Mouse (Mus musculus): ENCODE measurements around the gene Klrg1. TPM values are rescaled to one million over a fixed set of nuclear protein-coding genes. Genes with fewer than 3 reads are reported as not detected.

Klrg1 gene
- polyA plus RNA-seq, 1 experiment from 2014 or later: not detected

DNA sequence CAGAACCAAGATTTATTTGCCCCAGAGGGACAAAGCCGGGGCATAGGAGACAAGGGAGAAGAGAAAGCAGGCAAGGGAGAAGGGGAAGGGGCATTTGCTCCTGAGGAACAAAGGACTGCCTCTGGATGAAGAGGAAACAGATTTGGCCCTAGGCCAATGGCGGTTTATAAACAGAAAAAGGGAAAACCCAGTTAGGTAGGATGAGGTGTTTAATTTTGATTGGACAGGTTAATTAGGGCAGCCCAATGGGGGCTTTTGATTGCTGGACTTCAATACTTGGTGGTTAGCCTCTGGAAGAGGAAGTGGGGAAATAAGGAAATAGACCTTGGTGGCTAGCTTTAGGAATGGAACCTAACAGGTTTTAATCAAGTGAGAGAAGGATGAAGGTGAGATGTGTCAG lies 9.5 kb upstream of the Klrg1 start:
- Histone ChIP-seq H3K27me3 (no peaks in the 10 kb centered on the region), H3K27ac (no peak overlapping the region), H3K4me2 (no peak overlapping the region), H3K4me1 (replicated peaks) (peaks cover 4% of the 10 kb centered on the region; the same call in 1 of the 2 replicates), H3K4me3 (no peak overlapping the region), H3K36me3 (no peaks in the 10 kb centered on the region), H3K9me3 (replicated peaks) (no peaks in the 10 kb centered on the region), H3K9ac (no peak overlapping the region)
- WGBS: 54% methylated on average over 2 of the region's 2 CpGs
- ATAC-seq (replicated peaks; ENCODE audit: insufficient number of reproducible peaks, insufficient read depth, low FRiP score, low read depth): no peak

DNA sequence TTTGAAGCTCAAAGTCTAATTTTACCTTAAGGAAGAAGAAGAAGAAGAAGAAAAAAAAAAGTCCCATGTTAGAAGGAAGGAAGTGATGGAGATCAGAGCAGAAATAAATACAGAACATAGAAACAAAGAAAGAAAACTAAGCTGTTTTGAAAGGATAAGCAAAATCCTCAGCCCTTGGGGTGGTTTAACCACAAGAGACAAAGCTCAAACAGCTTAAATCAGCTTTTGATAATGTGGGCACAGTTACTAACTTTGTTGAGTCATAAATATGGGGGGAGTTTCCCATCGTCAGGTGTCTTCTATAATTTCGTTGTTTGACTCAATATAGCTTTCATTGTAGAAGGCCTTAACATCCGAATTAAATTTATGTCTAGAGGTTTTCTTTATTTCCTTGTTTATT lies 9.1 kb upstream of the Klrg1 start:
- H3K4me2 ChIP-seq: no peak overlapping the region
- H3K4me3 ChIP-seq: no peak overlapping the region
- no peaks in the 10 kb centered on the region for H3K27me3 ChIP-seq
- 76% methylated on average over 3 of the region's 3 CpGs for WGBS
- H3K4me1 ChIP-seq (replicated peaks): no peaks in the 10 kb centered on the region; the same call in 1 of the 2 replicates
- H3K27ac ChIP-seq: no peak overlapping the region
- no peaks in the 10 kb centered on the region for H3K36me3 ChIP-seq
- no peaks in the 10 kb centered on the region for H3K9me3 ChIP-seq (replicated peaks)
- ATAC-seq (replicated peaks; ENCODE audit: insufficient number of reproducible peaks, insufficient read depth, low FRiP score, low read depth): no peak
- no peak overlapping the region for H3K9ac ChIP-seq

- 76% methylated on average over 2 of the region's 2 CpGs for WGBS
These were observed 8.6 kb upstream of the Klrg1 start for GRCm38 (mm10) chr6:122291264-122291663.

DNA sequence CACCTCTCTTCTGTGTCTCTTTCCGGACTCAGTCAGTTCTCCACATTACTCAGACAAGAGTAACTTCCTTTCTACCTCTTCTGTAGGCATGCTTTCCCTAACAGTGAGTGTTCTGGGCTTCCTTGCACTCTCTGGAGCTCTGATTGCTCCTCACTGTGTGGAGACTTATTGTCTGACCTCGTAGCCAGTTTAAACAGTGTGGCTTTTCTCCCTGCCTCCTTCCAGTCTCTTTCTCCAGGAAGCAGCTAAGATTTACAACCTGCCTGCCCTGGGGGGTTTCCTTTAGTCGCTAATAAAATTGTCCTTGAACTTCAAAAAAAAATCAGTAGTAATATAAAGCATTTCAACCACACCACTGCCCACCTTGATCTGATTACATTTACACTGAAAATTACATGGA lies 7.6 kb upstream of the Klrg1 start:
- WGBS: 34% methylated on average over 3 of the region's 3 CpGs
- Histone ChIP-seq H3K9ac (no peak overlapping the region), H3K27ac (no peak overlapping the region), H3K4me1 (replicated peaks) (no peaks in the 10 kb centered on the region), H3K4me3 (no peak overlapping the region), H3K4me2 (no peak overlapping the region), H3K36me3 (no peaks in the 10 kb centered on the region), H3K9me3 (replicated peaks) (no peaks in the 10 kb centered on the region), H3K27me3 (no peaks in the 10 kb centered on the region)
- ATAC-seq (replicated peaks; ENCODE audit: insufficient number of reproducible peaks, insufficient read depth, low FRiP score, low read depth): no peak

More at GRCm38 (mm10) chr6:122291264-122291663, 8.6 kb upstream of the Klrg1 start:
- H3K9ac ChIP-seq: no peak overlapping the region
- H3K4me3 ChIP-seq: no peak overlapping the region
- H3K27ac ChIP-seq: no peak overlapping the region
- no peaks in the 10 kb centered on the region for H3K27me3 ChIP-seq
- no peak overlapping the region for H3K4me2 ChIP-seq
- ATAC-seq (replicated peaks; ENCODE audit: insufficient number of reproducible peaks, insufficient read depth, low FRiP score, low read depth): no peak
- H3K36me3 ChIP-seq: no peaks in the 10 kb centered on the region
- H3K4me1 ChIP-seq (replicated peaks): no peaks in the 10 kb centered on the region
- H3K9me3 ChIP-seq (replicated peaks): no peaks in the 10 kb centered on the region

DNA sequence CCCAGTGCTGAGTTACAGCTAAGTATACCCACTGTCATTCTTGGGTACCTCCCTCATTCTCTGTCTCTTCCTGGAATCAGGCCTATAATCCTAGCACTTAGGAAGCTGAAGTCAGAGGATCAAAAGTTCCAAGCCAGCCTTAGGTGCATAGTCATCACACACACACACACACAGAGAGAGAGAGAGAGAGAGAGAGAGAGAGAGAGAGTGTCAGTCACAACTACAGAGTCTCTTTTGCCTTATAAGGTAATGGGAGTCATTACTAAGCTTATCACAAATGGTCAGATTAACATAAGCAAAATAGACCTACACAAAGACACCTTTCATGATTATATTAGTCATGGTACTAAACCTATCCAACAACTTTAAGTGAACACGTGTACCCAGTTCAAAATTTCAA lies 6.6 kb upstream of the Klrg1 start:
- no peak overlapping the region for H3K9ac ChIP-seq
- no peaks in the 10 kb centered on the region for H3K4me1 ChIP-seq (replicated peaks)
- H3K27ac ChIP-seq: no peak overlapping the region
- H3K9me3 ChIP-seq (replicated peaks): no peaks in the 10 kb centered on the region
- no peaks in the 10 kb centered on the region for H3K27me3 ChIP-seq
- no peak overlapping the region for H3K4me2 ChIP-seq
- ATAC-seq (replicated peaks; ENCODE audit: insufficient number of reproducible peaks, insufficient read depth, low FRiP score, low read depth): no peak
- H3K36me3 ChIP-seq: no peaks in the 10 kb centered on the region
- WGBS: 81% methylated on average over 1 of the region's 1 CpGs
- no peak overlapping the region for H3K4me3 ChIP-seq

DNA sequence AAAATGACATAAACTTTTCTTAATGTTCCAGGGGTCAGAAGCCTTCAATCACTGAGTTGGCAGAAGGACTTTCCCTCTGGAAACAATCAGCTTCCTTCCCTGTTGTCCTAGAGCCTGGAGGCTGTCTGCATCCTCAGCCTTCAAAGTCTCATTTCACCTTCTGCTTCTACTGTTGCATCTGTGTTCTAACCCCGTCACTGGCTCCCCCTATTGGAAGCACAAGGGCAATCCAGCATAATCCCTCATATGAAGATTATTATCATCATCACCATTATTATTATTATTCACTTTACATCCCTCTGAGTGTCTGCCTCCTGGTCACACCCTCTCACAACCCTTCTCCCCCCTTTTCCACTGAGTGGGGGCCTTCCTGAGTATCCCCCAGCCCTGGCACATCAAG lies 5.6 kb upstream of the Klrg1 start:
- Histone ChIP-seq H3K27me3 (no peaks in the 10 kb centered on the region), H3K27ac (no peak overlapping the region), H3K36me3 (no peaks in the 10 kb centered on the region), H3K9me3 (replicated peaks) (no peaks in the 10 kb centered on the region), H3K4me3 (no peak overlapping the region), H3K4me1 (replicated peaks) (no peaks in the 10 kb centered on the region), H3K9ac (no peak overlapping the region), H3K4me2 (no peak overlapping the region)
- ATAC-seq (replicated peaks; ENCODE audit: insufficient number of reproducible peaks, insufficient read depth, low FRiP score, low read depth): no peak
- 52% methylated on average over 1 of the region's 1 CpGs for whole genome bisulfite sequencing

- Histone ChIP-seq H3K9me3 (replicated peaks) (no peaks in the 10 kb centered on the region), H3K4me3 (no peak overlapping the region), H3K9ac (no peak overlapping the region), H3K36me3 (no peaks in the 10 kb centered on the region), H3K4me2 (no peak overlapping the region), H3K27ac (no peak overlapping the region), H3K4me1 (replicated peaks) (no peaks in the 10 kb centered on the region), H3K27me3 (no peaks in the 10 kb centered on the region)
- WGBS: 54% methylated on average over 1 of the region's 1 CpGs
- no peak for ATAC-seq (replicated peaks; ENCODE audit: insufficient number of reproducible peaks, insufficient read depth, low FRiP score, low read depth)
These were observed 2.1 kb upstream of the Klrg1 start for GRCm38 (mm10) chr6:122284823-122285222.

GRCm38 (mm10) chr6:122284304-122284703 lies 1.6 kb upstream of the Klrg1 start:
- no peak overlapping the region for H3K4me3 ChIP-seq
- no peaks in the 10 kb centered on the region for H3K36me3 ChIP-seq
- H3K4me2 ChIP-seq: no peak overlapping the region
- no peaks in the 10 kb centered on the region for H3K4me1 ChIP-seq (replicated peaks)
- H3K9ac ChIP-seq: no peak overlapping the region
- no peak overlapping the region for H3K27ac ChIP-seq
- ATAC-seq (replicated peaks; ENCODE audit: insufficient number of reproducible peaks, insufficient read depth, low FRiP score, low read depth): no peak
- no peaks in the 10 kb centered on the region for H3K9me3 ChIP-seq (replicated peaks)
- no peaks in the 10 kb centered on the region for H3K27me3 ChIP-seq
- 84% methylated on average over 4 of the region's 4 CpGs for WGBS

DNA sequence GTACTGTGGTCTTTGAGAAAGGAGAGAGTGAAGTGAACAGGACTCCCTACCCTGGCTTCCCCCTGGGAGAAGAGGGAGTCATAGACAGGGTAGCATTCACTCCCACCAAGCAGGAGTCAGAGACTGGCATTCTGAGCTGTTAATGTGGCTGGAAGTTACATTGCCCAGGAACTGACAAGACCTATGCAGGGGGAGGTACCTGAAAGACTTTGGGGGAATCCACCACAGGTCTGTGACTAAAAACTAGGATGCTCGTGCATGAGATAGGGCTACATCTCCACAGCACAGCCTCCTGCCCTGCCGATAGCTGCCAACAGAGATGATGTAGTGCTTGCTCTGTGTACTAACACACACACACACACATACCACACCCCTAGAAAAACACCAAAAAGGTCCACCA lies 747 bp upstream of the Klrg1 start:
- 70% methylated on average over 2 of the region's 2 CpGs for WGBS
- Histone ChIP-seq H3K4me3 (no peak overlapping the region), H3K4me2 (no peak overlapping the region), H3K9ac (no peak overlapping the region), H3K4me1 (replicated peaks) (no peaks in the 10 kb centered on the region), H3K27me3 (no peaks in the 10 kb centered on the region), H3K36me3 (no peaks in the 10 kb centered on the region), H3K9me3 (replicated peaks) (no peaks in the 10 kb centered on the region), H3K27ac (no peak overlapping the region)
- ATAC-seq (replicated peaks; ENCODE audit: insufficient number of reproducible peaks, insufficient read depth, low FRiP score, low read depth): no peak

DNA sequence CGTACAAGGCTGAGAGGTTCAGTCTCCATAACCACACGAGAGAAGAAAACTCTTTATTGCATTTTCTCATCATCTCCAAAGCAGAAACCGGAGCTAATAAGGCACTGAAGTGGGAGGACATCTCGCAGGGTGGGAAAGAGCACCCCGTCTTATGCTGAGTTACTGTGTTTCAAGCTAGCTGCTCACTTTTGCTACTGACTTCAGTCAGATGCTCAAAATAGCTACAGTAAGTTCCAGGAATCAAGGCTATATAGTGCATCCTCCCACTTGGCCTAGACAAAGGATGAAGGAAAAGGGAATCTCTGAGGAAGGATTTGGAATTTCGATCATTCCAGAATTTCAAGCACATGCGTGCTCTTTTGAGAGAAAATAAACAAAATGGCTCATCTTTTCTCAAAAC lies 6.1 kb downstream of the Klrg1 start:
- H3K4me2 ChIP-seq: no peak overlapping the region
- H3K27me3 ChIP-seq: no peaks in the 10 kb centered on the region
- ATAC-seq (replicated peaks; ENCODE audit: insufficient number of reproducible peaks, insufficient read depth, low FRiP score, low read depth): no peak
- H3K4me3 ChIP-seq: no peak overlapping the region
- H3K27ac ChIP-seq: no peak overlapping the region
- WGBS: 76% methylated on average over 7 of the region's 7 CpGs
- no peaks in the 10 kb centered on the region for H3K4me1 ChIP-seq (replicated peaks)
- no peaks in the 10 kb centered on the region for H3K36me3 ChIP-seq
- H3K9me3 ChIP-seq (replicated peaks): no peaks in the 10 kb centered on the region
- H3K9ac ChIP-seq: no peak overlapping the region

DNA sequence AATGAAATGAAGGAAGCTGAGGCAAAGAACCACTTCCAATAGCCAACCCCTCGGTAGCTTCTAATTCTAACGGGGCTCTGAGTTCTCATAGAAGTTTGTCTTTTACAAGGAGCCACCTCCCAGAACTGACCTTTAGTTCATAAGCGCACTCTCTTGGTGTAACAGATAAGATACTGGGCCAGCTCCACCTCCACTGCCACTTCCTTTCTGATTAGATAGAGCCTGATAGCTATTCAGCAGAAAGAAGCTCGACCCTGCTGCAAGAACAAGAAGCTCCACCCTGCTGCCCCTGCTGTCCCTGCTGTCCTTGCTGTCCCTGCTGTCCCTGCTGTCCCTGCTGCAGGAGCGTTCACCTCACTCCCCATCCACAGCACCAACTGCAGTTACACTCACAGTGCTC lies 8.1 kb downstream of the Klrg1 start:
- H3K4me2 ChIP-seq: no peak overlapping the region
- ATAC-seq (replicated peaks; ENCODE audit: insufficient number of reproducible peaks, insufficient read depth, low FRiP score, low read depth): no peak
- H3K36me3 ChIP-seq: no peaks in the 10 kb centered on the region
- H3K4me3 ChIP-seq: no peak overlapping the region
- WGBS: 7% methylated on average over 5 of the region's 5 CpGs
- no peak overlapping the region for H3K9ac ChIP-seq
- no peaks in the 10 kb centered on the region for H3K4me1 ChIP-seq (replicated peaks)
- no peak overlapping the region for H3K27ac ChIP-seq
- H3K9me3 ChIP-seq (replicated peaks): no peaks in the 10 kb centered on the region
- H3K27me3 ChIP-seq: no peaks in the 10 kb centered on the region

DNA sequence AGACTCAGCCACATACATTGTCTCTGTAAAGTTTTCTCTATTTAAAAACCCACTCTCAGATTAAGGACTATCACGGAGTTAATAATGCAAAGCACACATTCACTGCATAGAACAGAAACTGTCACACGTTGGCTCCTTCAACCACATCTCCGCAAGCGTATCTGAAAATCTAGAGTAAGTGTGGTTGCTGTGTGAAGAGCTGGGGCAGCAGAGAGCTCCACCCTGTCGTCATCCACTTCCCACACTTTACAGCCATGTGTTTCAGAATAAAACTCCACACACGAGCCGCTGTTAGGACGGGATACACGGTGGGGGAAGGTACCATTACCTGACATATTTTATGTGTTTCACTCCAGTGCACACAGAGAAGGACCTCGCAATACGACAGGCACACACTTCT lies 12.5 kb downstream of the Klrg1 start:
- H3K9me3 ChIP-seq (replicated peaks): no peaks in the 10 kb centered on the region
- H3K4me1 ChIP-seq (replicated peaks): no peaks in the 10 kb centered on the region
- H3K4me2 ChIP-seq: no peak overlapping the region
- no peak for ATAC-seq (replicated peaks; ENCODE audit: insufficient number of reproducible peaks, insufficient read depth, low FRiP score, low read depth)
- H3K27ac ChIP-seq: no peak overlapping the region
- H3K36me3 ChIP-seq: no peaks in the 10 kb centered on the region
- H3K9ac ChIP-seq: no peak overlapping the region
- WGBS: 64% methylated on average over 11 of the region's 11 CpGs
- no peak overlapping the region for H3K4me3 ChIP-seq
- H3K27me3 ChIP-seq: no peaks in the 10 kb centered on the region

Measured in heart, embryonic 15.5 days (tissue).